Mouse (Mus musculus): ENCODE results near the gene Hoxb7. TPM values are rescaled to one million over a fixed set of nuclear protein-coding genes. Genes with fewer than 3 reads are reported as not detected.

Gene Hoxb7
- polyA plus RNA-seq, 1 experiment from 2014 or later = 8.4 TPM

- Histone ChIP-seq H3K27me3 (ENCODE audit: control insufficient read depth, insufficient read depth, low read length) (peaks cover 85% of the 10 kb centered on the region), H3K9me3 (ENCODE audit: control insufficient read depth, low read depth, low read length) (no peaks in the 10 kb centered on the region), H3K9ac (replicated peaks; ENCODE audit: low read depth, low read length) (no peak overlapping the region), H3K4me2 (replicated peaks; ENCODE audit: low read depth, low read length) (peak overlapping the region; percentile 35), H3K4me1 (ENCODE audit: control insufficient read depth, insufficient read depth, low read length) (peaks cover 17% of the 10 kb centered on the region), H3K27ac (ENCODE audit: low read length) (no peak overlapping the region), H3K36me3 (ENCODE audit: control insufficient read depth, insufficient read depth, low read length) (no peaks in the 10 kb centered on the region), H3K4me3 (ENCODE audit: low read depth, low read length) (peak overlapping the region; percentile 24)
- 1% methylated on average over 52 of the region's 58 CpGs for WGBS
- ATAC-seq (ENCODE audit: insufficient number of reproducible peaks, insufficient read depth, low FRiP score, low read depth) = no peak
These were observed 14.2 kb upstream of the Hoxb7 start for GRCm38 (mm10) chr11:96272024-96272921.

- ATAC-seq (ENCODE audit: insufficient number of reproducible peaks, insufficient read depth, low FRiP score, low read depth) = no peak
- Histone ChIP-seq H3K4me3 (ENCODE audit: low read depth, low read length) (no peak overlapping the region), H3K27ac (ENCODE audit: low read length) (no peak overlapping the region), H3K9me3 (ENCODE audit: control insufficient read depth, low read depth, low read length) (no peaks in the 10 kb centered on the region), H3K27me3 (ENCODE audit: control insufficient read depth, insufficient read depth, low read length) (peaks cover 73% of the 10 kb centered on the region), H3K36me3 (ENCODE audit: control insufficient read depth, insufficient read depth, low read length) (no peaks in the 10 kb centered on the region), H3K4me1 (ENCODE audit: control insufficient read depth, insufficient read depth, low read length) (peaks cover 17% of the 10 kb centered on the region), H3K4me2 (replicated peaks; ENCODE audit: low read depth, low read length) (no peak overlapping the region), H3K9ac (replicated peaks; ENCODE audit: low read depth, low read length) (no peak overlapping the region)
- 10% methylated on average over 10 of the region's 10 CpGs for WGBS
These were observed 12.0 kb upstream of the Hoxb7 start for GRCm38 (mm10) chr11:96274428-96274827.

- Histone ChIP-seq H3K27me3 (ENCODE audit: control insufficient read depth, insufficient read depth, low read length) (peaks cover 65% of the 10 kb centered on the region), H3K4me1 (ENCODE audit: control insufficient read depth, insufficient read depth, low read length) (peaks cover 16% of the 10 kb centered on the region), H3K27ac (ENCODE audit: low read length) (no peak overlapping the region)
These were observed 10.5 kb upstream of the Hoxb7 start for GRCm38 (mm10) chr11:96275896-96276295.

GRCm38 (mm10) chr11:96277151-96278044, 9.0 kb upstream of the Hoxb7 start:
- Histone ChIP-seq H3K4me1 (ENCODE audit: control insufficient read depth, insufficient read depth, low read length) (peaks cover 3% of the 10 kb centered on the region; the same call in 1 of the 2 replicates), H3K4me2 (replicated peaks; ENCODE audit: low read depth, low read length) (no peak overlapping the region), H3K27me3 (ENCODE audit: control insufficient read depth, insufficient read depth, low read length) (peaks cover 58% of the 10 kb centered on the region), H3K4me3 (ENCODE audit: low read depth, low read length) (no peak overlapping the region), H3K36me3 (ENCODE audit: control insufficient read depth, insufficient read depth, low read length) (no peaks in the 10 kb centered on the region), H3K9me3 (ENCODE audit: control insufficient read depth, low read depth, low read length) (no peaks in the 10 kb centered on the region), H3K27ac (ENCODE audit: low read length) (no peak overlapping the region), H3K9ac (replicated peaks; ENCODE audit: low read depth, low read length) (no peak overlapping the region)
- WGBS = 6% methylated on average over 35 of the region's 35 CpGs
- no peak for ATAC-seq (ENCODE audit: insufficient number of reproducible peaks, insufficient read depth, low FRiP score, low read depth)

More at GRCm38 (mm10) chr11:96275896-96276295, 10.5 kb upstream of the Hoxb7 start:
- Histone ChIP-seq H3K36me3 (ENCODE audit: control insufficient read depth, insufficient read depth, low read length) (no peaks in the 10 kb centered on the region), H3K4me3 (ENCODE audit: low read depth, low read length) (no peak overlapping the region), H3K9ac (replicated peaks; ENCODE audit: low read depth, low read length) (no peak overlapping the region), H3K9me3 (ENCODE audit: control insufficient read depth, low read depth, low read length) (no peaks in the 10 kb centered on the region), H3K4me2 (replicated peaks; ENCODE audit: low read depth, low read length) (no peak overlapping the region)
- 18% methylated on average over 4 of the region's 4 CpGs for WGBS
- no peak for ATAC-seq (ENCODE audit: insufficient number of reproducible peaks, insufficient read depth, low FRiP score, low read depth)

- ATAC-seq (ENCODE audit: insufficient number of reproducible peaks, insufficient read depth, low FRiP score, low read depth) = no peak
- no peaks in the 10 kb centered on the region for H3K4me1 ChIP-seq (ENCODE audit: control insufficient read depth, insufficient read depth, low read length)
- no peak overlapping the region for H3K4me2 ChIP-seq (replicated peaks; ENCODE audit: low read depth, low read length)
- H3K27ac ChIP-seq (ENCODE audit: low read length) = no peak overlapping the region
- H3K36me3 ChIP-seq (ENCODE audit: control insufficient read depth, insufficient read depth, low read length) = no peaks in the 10 kb centered on the region
- no peaks in the 10 kb centered on the region for H3K9me3 ChIP-seq (ENCODE audit: control insufficient read depth, low read depth, low read length)
- H3K9ac ChIP-seq (replicated peaks; ENCODE audit: low read depth, low read length) = no peak overlapping the region
- H3K4me3 ChIP-seq (ENCODE audit: low read depth, low read length) = no peak overlapping the region
- peaks cover 52% of the 10 kb centered on the region for H3K27me3 ChIP-seq (ENCODE audit: control insufficient read depth, insufficient read depth, low read length)
- WGBS = 20% methylated on average over 14 of the region's 14 CpGs
These were observed 8.1 kb upstream of the Hoxb7 start for GRCm38 (mm10) chr11:96278324-96278723.

- 2% methylated on average over 9 of the region's 9 CpGs for WGBS
- H3K9me3 ChIP-seq (ENCODE audit: control insufficient read depth, low read depth, low read length) = no peaks in the 10 kb centered on the region
- no peak overlapping the region for H3K4me3 ChIP-seq (ENCODE audit: low read depth, low read length)
- no peak overlapping the region for H3K4me2 ChIP-seq (replicated peaks; ENCODE audit: low read depth, low read length)
- peaks cover 52% of the 10 kb centered on the region for H3K27me3 ChIP-seq (ENCODE audit: control insufficient read depth, insufficient read depth, low read length)
- H3K4me1 ChIP-seq (ENCODE audit: control insufficient read depth, insufficient read depth, low read length) = no peaks in the 10 kb centered on the region
- H3K9ac ChIP-seq (replicated peaks; ENCODE audit: low read depth, low read length) = no peak overlapping the region
- H3K36me3 ChIP-seq (ENCODE audit: control insufficient read depth, insufficient read depth, low read length) = no peaks in the 10 kb centered on the region
- no peak overlapping the region for H3K27ac ChIP-seq (ENCODE audit: low read length)
- ATAC-seq (ENCODE audit: insufficient number of reproducible peaks, insufficient read depth, low FRiP score, low read depth) = peak; percentile 63; the same call in 1 of the 2 replicates
These were observed 7.7 kb upstream of the Hoxb7 start for GRCm38 (mm10) chr11:96278773-96279172.

GRCm38 (mm10) chr11:96279421-96280233, 6.8 kb upstream of the Hoxb7 start:
- Histone ChIP-seq H3K9me3 (ENCODE audit: control insufficient read depth, low read depth, low read length) (no peaks in the 10 kb centered on the region), H3K4me2 (replicated peaks; ENCODE audit: low read depth, low read length) (no peak overlapping the region; the same call in 1 of the 2 replicates), H3K4me1 (ENCODE audit: control insufficient read depth, insufficient read depth, low read length) (no peaks in the 10 kb centered on the region), H3K27me3 (ENCODE audit: control insufficient read depth, insufficient read depth, low read length) (peaks cover 43% of the 10 kb centered on the region), H3K9ac (replicated peaks; ENCODE audit: low read depth, low read length) (no peak overlapping the region), H3K4me3 (ENCODE audit: low read depth, low read length) (no peak overlapping the region), H3K36me3 (ENCODE audit: control insufficient read depth, insufficient read depth, low read length) (no peaks in the 10 kb centered on the region), H3K27ac (ENCODE audit: low read length) (0 out of 2 replicates have a peak overlapping the region, but pooled peaks have one; percentile 6)
- 6% methylated on average over 31 of the region's 31 CpGs for WGBS
- no peak for ATAC-seq (ENCODE audit: insufficient number of reproducible peaks, insufficient read depth, low FRiP score, low read depth)

Measured in stomach, embryonic 14.5 days (tissue).